Mouse (Mus musculus): Measurements from ENCODE around the gene Card11. TPM values are rescaled to one million over a fixed set of nuclear protein-coding genes. Genes with fewer than 3 reads are reported as not detected.

The Card11 gene
- polyA plus RNA-seq, 1 experiment from 2014 or later: 0.23 TPM

Small RNAs within 50 kb of the gene (microRNA-seq; reads per million reads assigned to microRNA genes)
- not detected for gene Gm44385

Other genes starting within 250 kb of the Card11 start
- 5.3 and 7.0 TPM in 2 replicates for gene Gna12, start 170.2 kb downstream of the Card11 start, polyA plus RNA-seq (2015; fragmentation: Nextera tagmentation; extraction: Ambion mirVana)
- 0.10 and 0.14 TPM in 2 replicates for gene Sdk1, start 240.9 kb upstream of the Card11 start, polyA plus RNA-seq (2015; fragmentation: Nextera tagmentation; extraction: Ambion mirVana)

Measured in liver, embryonic 13.5 days (tissue).